Mouse (Mus musculus): ENCODE results near the gene Hnrnpa3. TPM values are rescaled to one million over a fixed set of nuclear protein-coding genes. Genes with fewer than 3 reads are reported as not detected.

Gene Hnrnpa3
- total RNA-seq, 1 experiment from 2014 or later = 447 TPM

DNA sequence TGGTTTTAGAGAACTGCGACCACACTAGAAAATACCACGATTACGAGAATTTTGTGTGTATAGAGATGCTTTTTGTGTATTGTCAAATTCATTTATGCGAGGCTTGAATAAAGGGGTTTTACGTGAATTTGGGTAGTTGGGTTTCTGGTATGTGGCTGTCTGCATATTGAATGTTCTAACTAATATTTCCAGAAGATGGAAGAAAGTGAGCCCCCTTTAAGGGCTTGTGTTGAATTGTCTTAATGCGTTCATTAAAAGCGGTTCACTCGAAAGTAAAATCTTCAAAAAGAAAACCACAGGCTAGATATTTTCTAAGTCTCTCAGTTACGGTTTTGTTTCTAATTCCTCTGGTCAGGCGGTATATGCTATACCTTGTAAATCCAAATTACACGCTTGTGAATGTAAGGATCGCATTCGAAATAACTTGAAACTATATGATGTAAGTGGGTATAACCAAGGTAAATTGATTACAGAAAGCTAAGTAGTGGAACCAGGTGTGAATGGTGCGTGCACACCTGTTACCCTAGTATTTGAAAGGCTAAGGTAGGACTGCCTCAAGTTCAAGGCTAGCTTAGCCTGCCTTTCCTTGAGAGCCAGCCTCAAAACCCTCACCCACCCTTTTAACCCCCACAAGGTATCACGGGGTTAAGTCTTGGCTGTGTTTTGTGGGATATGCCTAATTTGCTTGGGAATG lies 1.3 kb downstream of the Hnrnpa3 start:
- ATAC-seq (replicated peaks in 1 of 2; ENCODE audit: insufficient read depth in 1 of 2, low FRiP score in 2 of 2, low TSS enrichment in 1 of 2, low read depth in 1 of 2, poor library complexity in 2 of 2, severe bottlenecking in 2 of 2) = no peak

DNA sequence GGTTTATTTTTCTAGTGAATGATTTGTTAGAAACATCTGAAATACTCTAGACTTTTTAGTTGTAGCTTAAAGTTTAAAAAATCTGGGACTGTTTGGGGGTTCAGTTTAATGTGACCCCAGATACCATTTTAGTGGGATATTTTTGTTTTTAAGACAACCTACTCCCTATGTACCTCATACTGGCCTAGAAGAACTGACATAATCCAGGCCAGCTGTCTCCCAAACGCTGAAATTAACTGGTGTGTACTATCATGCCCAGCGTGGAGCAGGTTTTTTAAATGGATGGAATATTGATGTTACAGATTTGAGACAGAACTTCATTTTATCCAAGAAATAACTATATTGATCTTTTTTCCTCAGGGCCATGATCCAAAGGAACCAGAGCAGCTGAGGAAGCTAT lies 2.0 kb downstream of the Hnrnpa3 start:
- no peak for ATAC-seq (replicated peaks in 1 of 2; ENCODE audit: insufficient read depth in 1 of 2, low FRiP score in 2 of 2, low TSS enrichment in 1 of 2, low read depth in 1 of 2, poor library complexity in 2 of 2, severe bottlenecking in 2 of 2)

DNA sequence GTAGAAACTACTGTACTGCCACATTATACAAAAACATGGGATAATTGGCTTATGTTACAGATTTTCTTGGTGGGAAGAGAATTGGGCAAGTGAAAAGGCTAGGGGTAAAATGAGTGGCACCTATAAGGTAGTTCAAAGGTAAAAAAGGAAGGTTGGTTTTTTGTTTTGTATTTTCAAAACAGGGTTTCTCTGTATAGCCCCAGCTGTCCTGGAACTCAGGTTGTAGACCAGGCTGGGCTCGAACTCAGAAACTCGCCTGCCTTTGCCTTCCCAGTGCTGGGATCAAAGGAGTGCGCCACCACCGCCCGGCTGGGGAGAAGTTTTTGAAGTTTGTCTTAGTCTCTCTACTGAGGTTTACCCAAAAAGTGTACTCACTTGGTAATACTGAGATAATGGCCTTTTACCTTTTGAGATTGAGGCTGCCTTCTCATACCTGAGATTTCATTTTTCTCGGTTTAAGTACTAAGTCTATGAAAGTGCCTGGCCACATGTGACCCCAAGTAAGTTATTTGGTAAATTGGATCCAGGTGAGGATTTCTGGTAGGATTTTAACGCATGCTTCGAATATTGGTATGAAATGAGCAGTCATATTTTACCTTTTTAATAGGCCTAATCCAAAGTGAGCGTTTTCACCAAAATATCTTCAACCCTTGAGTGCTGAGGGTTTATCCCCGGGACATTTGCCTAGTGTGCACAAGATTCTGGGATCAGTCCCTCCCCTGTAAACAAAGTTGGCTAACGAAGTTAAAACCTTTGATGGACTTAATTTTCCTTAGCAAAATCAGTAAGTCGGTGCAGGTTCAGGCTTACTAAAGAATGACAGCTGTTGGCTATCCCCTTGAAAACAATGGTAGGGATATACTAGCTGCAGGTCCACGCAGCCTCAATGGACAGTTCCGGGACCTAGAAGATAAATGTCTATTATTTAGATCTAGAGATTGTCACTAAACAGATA lies 10.7 kb downstream of the Hnrnpa3 start:
- ATAC-seq (replicated peaks in 1 of 2; ENCODE audit: insufficient read depth in 1 of 2, low FRiP score in 2 of 2, low TSS enrichment in 1 of 2, low read depth in 1 of 2, poor library complexity in 2 of 2, severe bottlenecking in 2 of 2) = no peak

GRCm38 (mm10) chr2:75670446-75671336 lies 11.6 kb downstream of the Hnrnpa3 start:
- no peak for ATAC-seq (replicated peaks in 1 of 2; ENCODE audit: insufficient read depth in 1 of 2, low FRiP score in 2 of 2, low TSS enrichment in 1 of 2, low read depth in 1 of 2, poor library complexity in 2 of 2, severe bottlenecking in 2 of 2)

- ATAC-seq (replicated peaks in 1 of 2; ENCODE audit: insufficient read depth in 1 of 2, low FRiP score in 2 of 2, low TSS enrichment in 1 of 2, low read depth in 1 of 2, poor library complexity in 2 of 2, severe bottlenecking in 2 of 2) = no peak
These were observed 12.2 kb downstream of the Hnrnpa3 start for GRCm38 (mm10) chr2:75671337-75671660.

DNA sequence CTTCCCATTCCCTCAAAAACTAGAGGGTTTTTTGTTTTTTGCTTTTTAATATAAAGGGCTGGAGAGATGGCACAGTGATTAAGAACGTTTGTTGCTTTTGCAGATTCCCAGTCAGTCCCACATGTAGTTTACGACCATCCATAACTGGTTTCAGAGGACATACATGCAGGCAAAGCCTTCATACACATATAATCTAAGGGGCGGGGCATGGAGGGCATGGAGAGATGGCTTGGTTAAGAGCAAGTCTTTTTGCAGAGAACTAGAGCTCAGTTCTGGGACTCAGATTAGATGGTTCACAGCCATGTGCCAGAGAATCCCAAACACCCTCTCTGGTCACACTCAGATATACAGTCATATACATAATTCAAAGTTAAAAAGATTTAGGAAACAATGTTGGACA lies 13.5 kb downstream of the Hnrnpa3 start:
- ATAC-seq (replicated peaks in 1 of 2; ENCODE audit: insufficient read depth in 1 of 2, low FRiP score in 2 of 2, low TSS enrichment in 1 of 2, low read depth in 1 of 2, poor library complexity in 2 of 2, severe bottlenecking in 2 of 2) = no peak

DNA sequence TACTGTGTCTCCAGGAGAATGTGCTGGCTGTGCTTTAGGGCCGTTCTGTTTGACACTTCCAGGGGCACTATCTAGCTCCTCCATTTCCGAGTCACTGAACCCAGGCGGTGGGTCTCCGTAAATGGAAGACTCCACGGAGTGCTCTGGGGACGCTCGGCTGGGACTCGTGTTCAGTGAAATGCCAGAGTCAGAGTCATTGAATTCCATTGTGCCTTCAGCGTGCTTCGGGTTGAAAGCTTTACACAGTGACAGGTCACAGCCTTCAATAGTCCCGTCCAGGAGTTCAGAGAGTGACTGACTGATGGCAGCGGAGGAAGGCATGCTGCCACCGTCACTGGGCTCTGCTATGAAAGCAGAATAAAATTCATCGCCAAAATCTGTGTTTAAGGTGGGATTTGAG lies 17.5 kb downstream of the Hnrnpa3 start:
- ATAC-seq (replicated peaks in 1 of 2; ENCODE audit: insufficient read depth in 1 of 2, low FRiP score in 2 of 2, low TSS enrichment in 1 of 2, low read depth in 1 of 2, poor library complexity in 2 of 2, severe bottlenecking in 2 of 2) = no peak

DNA sequence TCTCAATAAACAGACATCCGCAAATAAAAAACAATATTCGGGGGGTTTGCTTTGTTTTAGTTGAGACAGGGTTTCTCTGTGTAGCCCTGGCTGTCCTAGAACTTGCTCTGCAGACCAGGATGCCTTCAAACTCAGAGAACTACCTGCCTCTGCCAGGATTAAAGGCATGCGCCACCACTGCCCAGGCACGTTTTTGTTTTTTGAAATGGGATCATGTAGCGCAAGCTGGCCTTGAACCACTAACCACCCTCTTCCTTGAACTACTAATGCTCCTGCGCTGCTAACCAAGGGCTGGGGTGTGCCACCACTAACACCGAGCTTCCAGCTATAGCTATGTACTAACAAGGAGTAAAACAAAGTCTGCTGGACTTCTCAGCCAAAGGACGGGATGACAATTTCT lies 20.9 kb downstream of the Hnrnpa3 start:
- no peak for ATAC-seq (replicated peaks in 1 of 2; ENCODE audit: insufficient read depth in 1 of 2, low FRiP score in 2 of 2, low TSS enrichment in 1 of 2, low read depth in 1 of 2, poor library complexity in 2 of 2, severe bottlenecking in 2 of 2)

GRCm38 (mm10) chr2:75681439-75681838 lies 22.4 kb downstream of the Hnrnpa3 start:
- no peak for ATAC-seq (replicated peaks in 1 of 2; ENCODE audit: insufficient read depth in 1 of 2, low FRiP score in 2 of 2, low TSS enrichment in 1 of 2, low read depth in 1 of 2, poor library complexity in 2 of 2, severe bottlenecking in 2 of 2)

GRCm38 (mm10) chr2:75682978-75683709 lies 24.1 kb downstream of the Hnrnpa3 start:
- ATAC-seq (replicated peaks in 1 of 2; ENCODE audit: insufficient read depth in 1 of 2, low FRiP score in 2 of 2, low TSS enrichment in 1 of 2, low read depth in 1 of 2, poor library complexity in 2 of 2, severe bottlenecking in 2 of 2) = peak; percentile 86 to 88

- no peak for ATAC-seq (replicated peaks in 1 of 2; ENCODE audit: insufficient read depth in 1 of 2, low FRiP score in 2 of 2, low TSS enrichment in 1 of 2, low read depth in 1 of 2, poor library complexity in 2 of 2, severe bottlenecking in 2 of 2)
These were observed 25.5 kb downstream of the Hnrnpa3 start for GRCm38 (mm10) chr2:75684526-75684925.

- peak; percentile 34 to 61 for ATAC-seq (replicated peaks in 1 of 2; ENCODE audit: insufficient read depth in 1 of 2, low FRiP score in 2 of 2, low TSS enrichment in 1 of 2, low read depth in 1 of 2, poor library complexity in 2 of 2, severe bottlenecking in 2 of 2)
These were observed 26.4 kb downstream of the Hnrnpa3 start for GRCm38 (mm10) chr2:75685458-75685861.

- ATAC-seq (replicated peaks in 1 of 2; ENCODE audit: insufficient read depth in 1 of 2, low FRiP score in 2 of 2, low TSS enrichment in 1 of 2, low read depth in 1 of 2, poor library complexity in 2 of 2, severe bottlenecking in 2 of 2) = no peak
These were observed 28.1 kb downstream of the Hnrnpa3 start for GRCm38 (mm10) chr2:75687040-75687749.

GRCm38 (mm10) chr2:75688901-75689300 lies 29.8 kb downstream of the Hnrnpa3 start:
- no peak for ATAC-seq (replicated peaks in 1 of 2; ENCODE audit: insufficient read depth in 1 of 2, low FRiP score in 2 of 2, low TSS enrichment in 1 of 2, low read depth in 1 of 2, poor library complexity in 2 of 2, severe bottlenecking in 2 of 2)

DNA sequence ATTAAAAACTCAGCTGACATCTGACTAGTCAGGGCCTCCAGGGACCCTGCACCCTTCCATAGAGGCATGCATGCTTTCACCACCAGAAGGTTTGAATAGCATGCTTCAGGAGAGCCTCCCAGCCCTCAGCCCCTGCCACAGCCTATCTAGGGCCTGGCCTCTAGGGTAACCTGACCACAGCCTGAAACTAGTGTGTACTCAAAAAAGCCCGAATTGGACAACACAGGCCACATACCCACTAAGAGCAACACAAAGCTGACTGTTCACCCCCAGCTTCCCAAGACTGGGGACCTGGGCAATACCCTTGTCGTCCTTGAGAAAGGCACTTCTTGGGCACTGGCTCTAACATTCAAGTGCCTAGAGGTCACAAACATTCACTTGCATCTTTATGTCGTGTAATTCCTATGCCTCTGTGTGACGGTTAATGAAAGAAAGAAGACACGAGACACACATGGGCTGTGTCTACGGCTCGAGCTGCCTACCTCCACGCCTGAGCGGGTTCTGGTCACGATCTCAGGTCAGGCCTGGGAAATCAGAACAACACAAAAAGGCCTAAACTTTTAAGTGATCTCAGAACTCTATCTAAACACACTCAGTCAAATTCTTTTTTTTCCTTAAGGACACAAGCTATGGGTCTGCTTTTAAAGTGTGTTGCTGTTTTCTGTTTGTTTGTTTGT lies 30.6 kb downstream of the Hnrnpa3 start:
- ATAC-seq (replicated peaks in 1 of 2; ENCODE audit: insufficient read depth in 1 of 2, low FRiP score in 2 of 2, low TSS enrichment in 1 of 2, low read depth in 1 of 2, poor library complexity in 2 of 2, severe bottlenecking in 2 of 2) = no peak

DNA sequence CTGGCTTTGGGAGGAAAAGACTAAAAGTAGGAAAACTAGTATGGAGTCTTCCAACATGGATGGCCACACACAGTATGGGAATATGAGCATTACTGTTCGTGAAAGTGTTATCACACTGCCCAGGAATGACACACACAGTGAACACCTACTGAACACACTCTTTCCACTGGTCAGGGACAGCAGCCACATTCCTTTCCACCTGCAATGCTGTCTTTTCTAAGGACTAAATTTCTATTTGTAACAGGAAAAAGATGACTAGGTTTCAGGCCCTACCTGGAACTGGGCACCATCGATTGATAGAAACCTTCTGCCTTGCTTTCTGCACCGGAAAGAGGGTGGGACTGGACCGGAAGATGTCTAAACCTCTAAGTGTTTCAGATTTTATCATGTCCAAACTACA lies 31.6 kb downstream of the Hnrnpa3 start:
- no peak for ATAC-seq (replicated peaks in 1 of 2; ENCODE audit: insufficient read depth in 1 of 2, low FRiP score in 2 of 2, low TSS enrichment in 1 of 2, low read depth in 1 of 2, poor library complexity in 2 of 2, severe bottlenecking in 2 of 2)

All from hematopoietic stem cell, adult 5-6 weeks (primary cell).